Mouse (Mus musculus) midbrain, embryonic 11.5 days (tissue): Measurements from ENCODE around the gene Gstm7. TPM values are rescaled to one million over a fixed set of nuclear protein-coding genes. Genes with fewer than 3 reads are reported as not detected.

Experiments
- ATAC-seq: fragments of 200-750 bp; cut with Nextera tagmentation; 2 replicates; pipeline ENCODE4 v1.8.0; 2017; ENCODE audit warnings: moderate TSS enrichment, moderate library complexity; ENCODE audit not compliant: low FRiP score
- DNase-seq: peaks from one replicate; pipeline ENCODE4 v3.0.0; 2015; ENCODE audit warnings: low spot score; ENCODE audit errors: missing footprints
- H3K27ac ChIP-seq: fragments of 300-500 bp; sonication (generic); 2 replicates; pipeline ENCODE4 v1.5.1; 2014; ENCODE audit warnings: low read depth, low read length
- H3K27me3 ChIP-seq: fragments of 300-500 bp; sonication (generic); 2 replicates; pipeline ENCODE4 v1.6.1; 2014; ENCODE audit warnings: mild to moderate bottlenecking, low read length, moderate library complexity, mixed read lengths; ENCODE audit not compliant: control insufficient read depth, insufficient read depth
- H3K36me3 ChIP-seq: fragments of 300-500 bp; sonication (generic); 2 replicates; pipeline ENCODE4 v1.6.1; 2014; ENCODE audit warnings: mild to moderate bottlenecking, low read length, moderate library complexity, mixed read lengths; ENCODE audit not compliant: control insufficient read depth, insufficient read depth
- H3K4me1 ChIP-seq: fragments of 300-500 bp; sonication (generic); 2 replicates; pipeline ENCODE4 v1.6.1; 2014; ENCODE audit warnings: low read length; ENCODE audit not compliant: control insufficient read depth, insufficient read depth
- H3K4me2 ChIP-seq: fragments of 300-500 bp; sonication (generic); 2 replicates; pipeline ENCODE4 v1.6.1; 2014; ENCODE audit warnings: mild to moderate bottlenecking, moderate library complexity
- H3K4me3 ChIP-seq: fragments of 300-500 bp; sonication (generic); 2 replicates; pipeline ENCODE4 v1.5.1; 2014; ENCODE audit warnings: low read depth, low read length
- H3K9ac ChIP-seq: fragments of 300-500 bp; sonication (generic); 2 replicates; pipeline ENCODE4 v1.6.1; 2014; ENCODE audit warnings: low read length
- H3K9me3 ChIP-seq: fragments of 300-500 bp; sonication (generic); 2 replicates; pipeline ENCODE4 v1.6.1; 2016; ENCODE audit warnings: low read length; ENCODE audit not compliant: control insufficient read depth
- WGBS: fragments of 180-500 bp; shearing (Covaris S2); extraction: QIAGEN DNeasy Blood & Tissue Kit; methylation state at CpG from one replicate; pipeline ENCODE4 v1.1.7; 2014; 5-methylcytosine and 5-hydroxymethylcytosine counted together
- polyA plus RNA-seq: library from polyadenylated mRNA; unstranded; fragments of >200 nt; fragmentation: Nextera tagmentation; extraction: Ambion mirVana; gene quantifications from 2 replicates; pipeline ENCODE4 v1.2.1, GENCODE M21; 2014

Gstm7 gene
- polyA plus RNA-seq, 1 experiment from 2014 or later: 54.7 TPM

GRCm38 (mm10) chr3:107941261-107941660 lies 9.6 kb upstream of the Gstm7 start:
- Histone ChIP-seq H3K27me3 (no peaks in the 10 kb centered on the region), H3K9ac (no peak overlapping the region), H3K4me1 (no peaks in the 10 kb centered on the region; the same call in 1 of the 2 replicates), H3K4me3 (no peak overlapping the region), H3K9me3 (no peaks in the 10 kb centered on the region), H3K4me2 (no peak overlapping the region), H3K36me3 (no peaks in the 10 kb centered on the region), H3K27ac (no peak overlapping the region)
- ATAC-seq: no peak
- DNase-seq: no peak
- 83% methylated on average over 4 of the region's 4 CpGs for WGBS

DNA sequence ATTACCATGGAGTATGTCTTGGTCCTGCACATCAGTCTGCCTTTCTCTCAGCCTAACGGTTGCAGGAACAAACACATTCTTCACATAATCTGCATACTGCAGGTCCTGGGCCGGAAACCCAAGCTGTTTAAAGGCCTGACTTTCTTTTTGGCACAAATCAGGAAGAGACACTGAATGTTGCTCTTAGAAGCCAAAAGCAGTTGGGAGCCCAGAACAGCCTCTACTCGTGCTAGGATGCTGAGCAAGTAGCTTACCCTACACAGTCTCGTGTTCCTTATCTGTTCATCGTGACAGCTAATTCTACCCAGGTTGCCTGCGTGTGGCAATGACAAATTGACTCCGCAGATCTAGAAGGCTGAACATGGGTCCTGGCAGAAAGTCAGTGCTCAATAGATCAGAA lies 8.9 kb upstream of the Gstm7 start:
- Histone ChIP-seq H3K27ac (no peak overlapping the region), H3K36me3 (no peaks in the 10 kb centered on the region), H3K9ac (no peak overlapping the region), H3K9me3 (no peaks in the 10 kb centered on the region), H3K4me2 (no peak overlapping the region), H3K4me3 (no peak overlapping the region), H3K4me1 (no peaks in the 10 kb centered on the region; the same call in 1 of the 2 replicates), H3K27me3 (no peaks in the 10 kb centered on the region)
- DNase-seq (no peak), ATAC-seq (no peak)
- 88% methylated on average over 7 of the region's 7 CpGs for WGBS

DNA sequence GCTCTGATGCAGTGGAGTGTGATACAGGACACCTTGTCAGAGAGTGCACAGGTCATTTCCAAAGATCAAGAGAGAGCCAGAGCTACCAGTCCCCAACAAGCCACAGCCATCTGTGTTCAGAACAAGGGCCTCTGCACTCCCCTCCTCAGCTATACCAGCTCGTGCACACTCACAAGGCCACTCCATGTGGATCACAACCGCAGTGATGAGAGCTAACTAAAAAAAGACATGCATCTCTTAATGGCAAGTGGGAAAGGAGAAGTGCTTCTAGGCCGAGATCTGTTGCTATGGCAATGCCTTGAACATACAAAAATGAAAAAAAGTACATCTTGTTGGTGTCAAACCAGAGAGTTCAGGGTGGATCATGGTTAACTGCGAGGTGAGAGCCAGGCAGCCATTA lies 8.2 kb upstream of the Gstm7 start:
- 70% methylated on average over 4 of the region's 4 CpGs for WGBS
- Histone ChIP-seq H3K9ac (no peak overlapping the region), H3K4me2 (no peak overlapping the region), H3K4me3 (no peak overlapping the region), H3K27ac (no peak overlapping the region), H3K9me3 (no peaks in the 10 kb centered on the region), H3K36me3 (no peaks in the 10 kb centered on the region), H3K4me1 (no peaks in the 10 kb centered on the region; the same call in 1 of the 2 replicates), H3K27me3 (no peaks in the 10 kb centered on the region)
- DNase-seq: no peak
- no peak for ATAC-seq

DNA sequence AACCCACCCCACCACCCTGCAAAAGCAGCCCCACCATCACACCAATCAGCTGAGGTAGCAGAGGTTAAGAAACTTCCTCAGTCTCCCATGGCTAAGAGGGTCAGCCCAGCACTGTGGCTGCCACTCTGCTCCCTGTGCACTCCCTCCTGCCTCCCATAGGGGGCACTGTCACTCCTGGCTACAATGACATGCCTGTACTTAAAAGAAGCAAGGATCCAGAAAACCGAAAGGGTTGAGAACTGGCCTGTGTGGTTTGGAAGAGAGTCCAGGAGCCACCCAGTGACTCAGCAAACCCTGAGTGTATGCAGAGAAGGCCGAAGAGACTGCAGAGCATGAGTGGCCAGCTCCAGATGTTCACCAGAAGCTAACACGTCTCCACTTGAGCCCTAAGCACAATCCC lies 7.8 kb upstream of the Gstm7 start:
- ATAC-seq: 0 out of 2 replicates have a peak, but pooled peaks have one; percentile 6
- 41% methylated on average over 3 of the region's 3 CpGs for WGBS

GRCm38 (mm10) chr3:107935888-107936287 lies 4.3 kb upstream of the Gstm7 start:
- Histone ChIP-seq H3K36me3 (no peaks in the 10 kb centered on the region), H3K9me3 (no peaks in the 10 kb centered on the region), H3K4me3 (no peak overlapping the region), H3K27me3 (no peaks in the 10 kb centered on the region), H3K9ac (no peak overlapping the region), H3K4me1 (peaks cover 3% of the 10 kb centered on the region), H3K4me2 (no peak overlapping the region), H3K27ac (no peak overlapping the region)
- WGBS: 63% methylated on average over 3 of the region's 3 CpGs
- no peak for DNase-seq
- no peak for ATAC-seq

More for the DNA sequence above, 7.8 kb upstream of the Gstm7 start:
- H3K9me3 ChIP-seq: no peaks in the 10 kb centered on the region
- no peak overlapping the region for H3K27ac ChIP-seq
- no peaks in the 10 kb centered on the region for H3K36me3 ChIP-seq
- DNase-seq: peak; percentile 94
- H3K9ac ChIP-seq: no peak overlapping the region
- H3K4me1 ChIP-seq: no peaks in the 10 kb centered on the region; the same call in 1 of the 2 replicates
- no peak overlapping the region for H3K4me3 ChIP-seq
- H3K4me2 ChIP-seq: no peak overlapping the region
- H3K27me3 ChIP-seq: no peaks in the 10 kb centered on the region

DNA sequence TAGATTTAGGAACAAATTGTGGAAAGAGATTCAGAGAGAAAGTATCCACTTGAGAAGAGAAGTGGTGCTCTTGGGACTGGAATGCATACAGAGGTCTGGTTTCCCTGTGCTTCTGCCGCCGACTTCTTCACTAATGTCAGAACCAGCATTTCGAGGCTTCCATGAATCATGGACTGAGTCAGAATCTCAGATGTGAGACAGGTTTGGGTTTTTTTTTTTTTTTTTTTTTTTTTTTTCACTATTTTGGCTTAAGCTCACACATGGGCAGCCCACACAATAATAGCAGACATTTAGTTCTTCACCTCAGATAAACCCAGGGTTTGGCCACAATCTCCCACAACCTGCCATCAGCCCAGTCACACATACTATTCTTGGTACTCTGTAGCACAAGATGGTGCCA lies 3.7 kb upstream of the Gstm7 start:
- WGBS: 89% methylated on average over 3 of the region's 3 CpGs
- Histone ChIP-seq H3K36me3 (no peaks in the 10 kb centered on the region), H3K9ac (no peak overlapping the region), H3K27ac (no peak overlapping the region), H3K9me3 (no peaks in the 10 kb centered on the region), H3K4me3 (no peak overlapping the region), H3K27me3 (no peaks in the 10 kb centered on the region), H3K4me1 (peaks cover 5% of the 10 kb centered on the region), H3K4me2 (no peak overlapping the region)
- ATAC-seq: no peak
- DNase-seq: no peak

- Histone ChIP-seq H3K9ac (no peak overlapping the region), H3K27ac (no peak overlapping the region), H3K4me1 (peaks cover 5% of the 10 kb centered on the region), H3K4me3 (no peak overlapping the region), H3K27me3 (no peaks in the 10 kb centered on the region), H3K9me3 (no peaks in the 10 kb centered on the region), H3K36me3 (no peaks in the 10 kb centered on the region), H3K4me2 (no peak overlapping the region)
- ATAC-seq: 0 out of 2 replicates have a peak, but pooled peaks have one; percentile 31
- WGBS: 88% methylated on average over 6 of the region's 6 CpGs
- no peak for DNase-seq
Measured at GRCm38 (mm10) chr3:107932128-107932527, 511 bp upstream of the Gstm7 start.

DNA sequence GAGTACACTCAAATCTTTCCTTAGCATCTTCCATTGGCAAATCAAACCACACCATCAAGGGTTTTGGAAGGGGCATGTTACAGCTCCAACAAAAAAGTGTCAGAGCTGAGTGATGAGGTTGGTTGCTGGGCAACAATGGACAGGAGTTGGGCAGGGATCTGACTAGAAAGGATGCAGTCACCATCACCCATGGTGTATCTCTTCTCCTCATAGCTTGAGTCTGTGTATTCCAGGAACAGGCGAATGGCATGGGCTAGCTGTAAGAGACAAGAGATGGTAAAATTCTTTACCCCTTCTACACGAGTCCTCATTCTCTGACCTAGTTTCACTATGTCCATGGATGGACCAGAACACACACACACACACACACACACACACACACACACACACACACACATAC lies 483 bp downstream of the Gstm7 start:
- no peak for DNase-seq
- Histone ChIP-seq H3K36me3 (no peaks in the 10 kb centered on the region), H3K27ac (peak overlapping the region; percentile 45), H3K4me3 (peak overlapping the region; percentile 2; the same call in 1 of the 2 replicates), H3K9ac (peak overlapping the region; percentile 34), H3K4me2 (peak overlapping the region; percentile 40), H3K4me1 (peaks cover 5% of the 10 kb centered on the region), H3K27me3 (no peaks in the 10 kb centered on the region), H3K9me3 (no peaks in the 10 kb centered on the region)
- no peak for ATAC-seq
- WGBS: 69% methylated on average over 2 of the region's 2 CpGs

GRCm38 (mm10) chr3:107929731-107930130 lies 1.9 kb downstream of the Gstm7 start:
- DNase-seq: no peak
- H3K27ac ChIP-seq: no peak overlapping the region
- no peaks in the 10 kb centered on the region for H3K36me3 ChIP-seq
- WGBS: 90% methylated on average over 4 of the region's 4 CpGs
- no peak overlapping the region for H3K4me2 ChIP-seq
- H3K27me3 ChIP-seq: no peaks in the 10 kb centered on the region
- ATAC-seq: no peak
- H3K9ac ChIP-seq: no peak overlapping the region
- peaks cover 5% of the 10 kb centered on the region for H3K4me1 ChIP-seq
- H3K9me3 ChIP-seq: no peaks in the 10 kb centered on the region
- H3K4me3 ChIP-seq: no peak overlapping the region
